Mouse (Mus musculus) midbrain, postnatal 0 days (tissue): Measurements from ENCODE around the gene Dip2a. TPM values are rescaled to one million over a fixed set of nuclear protein-coding genes. Genes with fewer than 3 reads are reported as not detected.

Source experiments
- ATAC-seq: fragments of 200-750 bp; cut with Nextera tagmentation; 2 replicates; pipeline ENCODE4 v1.8.0; 2017; ENCODE audit warnings: moderate number of reproducible peaks, mild to moderate bottlenecking, moderate TSS enrichment, moderate library complexity; ENCODE audit not compliant: low FRiP score
- DNase-seq: peaks from one replicate; pipeline ENCODE4 v3.0.0-alpha.2; 2015; ENCODE audit warnings: low spot score
- H3K27ac ChIP-seq: fragments of 300-500 bp; sonication (generic); 2 replicates; pipeline ENCODE4 v1.5.1; 2014; ENCODE audit warnings: low read depth, mild to moderate bottlenecking, low read length, mixed read lengths
- H3K27me3 ChIP-seq: fragments of 300-500 bp; sonication (generic); 2 replicates; pipeline ENCODE4 v1.6.1; 2014; ENCODE audit warnings: low read length, control low read depth, mixed read lengths; ENCODE audit not compliant: insufficient read depth
- H3K36me3 ChIP-seq: fragments of 300-500 bp; sonication (generic); 2 replicates; pipeline ENCODE4 v1.6.1; 2014; ENCODE audit warnings: low read length, control low read depth, mixed read lengths; ENCODE audit not compliant: insufficient read depth
- H3K4me1 ChIP-seq: fragments of 300-500 bp; sonication (generic); 2 replicates; pipeline ENCODE4 v1.6.1; 2014; ENCODE audit warnings: mild to moderate bottlenecking, control low read depth, antibody characterized with exemption, low read length, mixed read lengths; ENCODE audit not compliant: insufficient read depth
- H3K4me2 ChIP-seq: fragments of 300-500 bp; sonication (generic); 2 replicates; pipeline ENCODE4 v1.6.1; 2014; ENCODE audit warnings: low read depth, mild to moderate bottlenecking, low read length, mixed read lengths; ENCODE audit not compliant: poor library complexity, severe bottlenecking
- H3K4me3 ChIP-seq: fragments of 300-500 bp; sonication (generic); 2 replicates; pipeline ENCODE4 v1.5.1; 2014; ENCODE audit warnings: low read depth, mild to moderate bottlenecking, low read length, moderate library complexity
- H3K9ac ChIP-seq: fragments of 300-500 bp; sonication (generic); replicated peaks from 2 replicates; pipeline ENCODE4 v1.6.1; 2014; ENCODE audit warnings: mild to moderate bottlenecking, low read length, moderate library complexity, mixed read lengths; ENCODE audit not compliant: poor library complexity, severe bottlenecking
- H3K9me3 ChIP-seq: fragments of 300-500 bp; sonication (generic); 2 replicates; pipeline ENCODE4 v1.6.1; 2016; ENCODE audit warnings: low read length, control low read depth
- CTCF ChIP-seq: IDR thresholded peaks from 2 replicates; pipeline ENCODE4 v1.5.1; 2016; ENCODE audit warnings: antibody characterized with exemption, mild to moderate bottlenecking
- WGBS: fragments of 180-500 bp; shearing (Covaris S2); extraction: QIAGEN DNeasy Blood & Tissue Kit; methylation state at CpG from one replicate; pipeline ENCODE4 v1.1.7; 2014; 5-methylcytosine and 5-hydroxymethylcytosine counted together
- polyA plus RNA-seq: library from polyadenylated mRNA; unstranded; fragments of >200 nt; fragmentation: Nextera tagmentation; extraction: Ambion mirVana; gene quantifications from 2 replicates; pipeline ENCODE4 v1.2.1, GENCODE M21; 2015
- total RNA-seq: library from RNA; depleted of rRNA; stranded (reverse); fragments of >200 nt; gene quantifications from 2 replicates; pipeline ENCODE4 v1.2.3, GENCODE M21; 2014

Gene Dip2a
- total and polyA plus RNA-seq, 2 experiments from 2014 or later = 12.9 to 57.0 TPM

DNA sequence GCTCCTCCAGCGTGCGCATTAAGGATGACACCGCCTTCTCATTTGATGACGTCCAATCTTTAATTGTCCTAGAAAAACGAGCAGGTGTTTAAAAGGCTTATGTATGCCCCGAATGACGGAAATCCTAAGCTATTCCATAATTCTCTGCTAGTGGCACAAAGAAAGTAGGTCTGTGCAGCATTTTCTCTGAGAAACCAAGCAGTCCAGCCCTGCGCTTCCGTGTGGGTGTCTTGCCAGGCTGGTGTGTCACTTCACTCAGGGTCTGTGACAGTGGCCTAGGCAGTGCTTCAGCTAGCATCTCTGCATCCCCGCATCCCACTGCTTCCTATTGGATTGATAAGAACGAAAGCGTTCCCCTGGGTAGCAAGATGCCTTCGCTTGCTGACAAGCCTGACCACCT is 23.7 kb upstream of the Dip2a start:
- WGBS = 93% methylated on average over 13 of the region's 13 CpGs

DNA sequence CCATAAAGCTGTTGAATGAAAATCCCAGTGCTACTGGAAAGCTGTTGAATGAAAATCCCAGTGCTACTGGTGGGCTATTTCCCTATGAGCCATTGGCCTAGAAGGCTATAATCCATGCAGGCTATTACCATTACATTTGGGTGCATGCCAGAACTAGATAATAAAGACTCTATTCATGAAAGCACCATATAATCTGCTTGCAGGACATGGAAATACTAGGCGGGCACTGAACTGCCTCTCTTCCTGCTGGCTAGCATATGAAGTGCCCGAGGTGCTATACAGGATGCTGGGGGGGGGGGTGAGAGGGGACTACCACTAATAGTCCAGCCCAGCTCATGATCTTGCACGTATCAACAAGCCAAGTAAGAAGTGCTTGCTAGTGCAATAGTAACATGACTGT is 18.1 kb upstream of the Dip2a start:
- 39% methylated on average over 3 of the region's 3 CpGs for WGBS
- peak; percentile 22 for DNase-seq
- Histone ChIP-seq H3K27me3 (no peaks in the 10 kb centered on the region), H3K9ac (no peak overlapping the region), H3K4me1 (no peaks in the 10 kb centered on the region), H3K36me3 (peaks cover 9% of the 10 kb centered on the region; the same call in 1 of the 2 replicates), H3K9me3 (no peaks in the 10 kb centered on the region), H3K4me3 (no peak overlapping the region), H3K4me2 (no peak overlapping the region), H3K27ac (no peak overlapping the region)
- no peak for ATAC-seq
- TF ChIP-seq CTCF = no peak

More for the DNA sequence above, 23.7 kb upstream of the Dip2a start:
- Histone ChIP-seq H3K36me3 (peaks cover 17% of the 10 kb centered on the region), H3K4me1 (no peaks in the 10 kb centered on the region), H3K27ac (no peak overlapping the region), H3K27me3 (no peaks in the 10 kb centered on the region), H3K4me2 (no peak overlapping the region), H3K4me3 (no peak overlapping the region), H3K9ac (no peak overlapping the region), H3K9me3 (no peaks in the 10 kb centered on the region)
- no peak for ATAC-seq
- DNase-seq = no peak
- no peak for TF ChIP-seq CTCF

DNA sequence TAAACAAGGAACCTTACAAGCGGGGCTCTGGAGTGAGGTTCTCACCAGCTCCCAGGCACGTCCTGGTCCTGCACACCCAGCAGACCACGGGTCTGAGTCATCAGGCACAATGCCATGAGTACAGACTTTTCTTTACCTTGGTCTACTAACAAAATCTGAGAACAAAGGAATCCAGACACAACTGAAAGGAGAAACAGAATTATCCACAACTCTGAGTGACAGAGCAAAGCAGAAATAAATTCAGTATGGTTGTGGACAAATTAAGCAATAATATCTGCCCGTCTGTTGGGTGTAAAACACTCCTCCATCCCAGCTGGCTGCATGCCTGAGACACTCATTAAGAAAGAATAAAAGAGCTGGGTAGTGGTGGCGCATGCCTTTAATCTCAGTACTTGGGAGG is 13.4 kb upstream of the Dip2a start:
- H3K9ac ChIP-seq = no peak overlapping the region
- ATAC-seq (no peak), DNase-seq (no peak)
- no peak overlapping the region for H3K4me2 ChIP-seq
- no peak overlapping the region for H3K4me3 ChIP-seq
- no peaks in the 10 kb centered on the region for H3K4me1 ChIP-seq
- peaks cover 27% of the 10 kb centered on the region for H3K36me3 ChIP-seq
- no peaks in the 10 kb centered on the region for H3K27me3 ChIP-seq
- no peak for TF ChIP-seq CTCF
- H3K27ac ChIP-seq = no peak overlapping the region
- WGBS = 80% methylated on average over 5 of the region's 5 CpGs
- H3K9me3 ChIP-seq = no peaks in the 10 kb centered on the region

DNA sequence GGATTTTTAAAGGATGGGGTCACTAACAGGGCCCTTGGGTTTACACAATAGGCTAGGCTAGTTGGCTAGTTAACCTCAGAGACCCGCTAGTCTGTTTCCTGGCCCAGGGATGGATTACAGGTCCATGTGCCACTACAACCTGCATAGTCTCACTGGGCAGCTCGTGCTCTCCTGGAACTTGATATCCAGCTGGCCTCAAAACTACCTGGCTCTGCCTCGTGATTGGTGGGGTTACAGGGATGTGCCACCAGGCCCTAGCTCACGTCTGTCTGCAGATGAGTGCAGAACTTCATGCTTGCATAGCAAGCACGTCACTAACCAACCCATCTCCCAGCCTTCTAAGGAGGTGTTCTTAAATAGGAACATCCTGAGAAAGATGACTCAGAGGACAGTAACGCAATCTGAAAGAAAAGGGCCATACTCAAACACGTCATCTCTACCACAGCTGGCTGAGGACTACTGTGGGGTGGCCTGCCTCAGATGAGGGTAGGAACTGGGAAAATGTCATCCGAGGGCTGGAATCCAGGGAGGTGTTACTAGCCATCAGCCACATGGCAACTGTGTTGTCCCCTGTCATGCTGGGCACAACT is 12.3 kb upstream of the Dip2a start:
- Histone ChIP-seq H3K4me1 (no peaks in the 10 kb centered on the region), H3K4me3 (no peak overlapping the region), H3K9me3 (no peaks in the 10 kb centered on the region), H3K27me3 (no peaks in the 10 kb centered on the region), H3K9ac (no peak overlapping the region), H3K4me2 (no peak overlapping the region), H3K36me3 (peaks cover 31% of the 10 kb centered on the region), H3K27ac (no peak overlapping the region)
- DNase-seq = no peak
- TF ChIP-seq CTCF = no peak
- no peak for ATAC-seq
- WGBS = 96% methylated on average over 8 of the region's 8 CpGs

DNA sequence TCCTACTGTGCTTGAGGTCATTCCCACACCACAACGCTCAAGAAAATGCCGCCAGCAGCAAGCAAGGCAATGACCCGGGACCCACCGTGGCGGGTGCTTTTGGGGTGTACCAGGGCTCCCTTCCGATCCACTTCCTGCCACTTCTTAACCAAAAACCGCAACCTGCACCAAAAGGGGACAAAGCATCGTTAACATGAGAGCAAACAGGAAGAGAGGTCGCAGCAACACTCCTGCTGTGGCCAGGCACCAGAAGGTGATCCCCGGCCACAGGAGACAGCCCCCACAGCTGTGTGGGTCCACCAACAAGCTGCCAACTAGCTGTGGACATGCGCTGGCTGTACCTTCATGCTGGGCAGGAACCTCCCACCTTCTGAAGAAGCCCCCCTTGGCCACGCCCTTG is 9.9 kb upstream of the Dip2a start:
- 94% methylated on average over 12 of the region's 12 CpGs for WGBS
- Histone ChIP-seq H3K9me3 (no peaks in the 10 kb centered on the region), H3K36me3 (peaks cover 40% of the 10 kb centered on the region)

DNA sequence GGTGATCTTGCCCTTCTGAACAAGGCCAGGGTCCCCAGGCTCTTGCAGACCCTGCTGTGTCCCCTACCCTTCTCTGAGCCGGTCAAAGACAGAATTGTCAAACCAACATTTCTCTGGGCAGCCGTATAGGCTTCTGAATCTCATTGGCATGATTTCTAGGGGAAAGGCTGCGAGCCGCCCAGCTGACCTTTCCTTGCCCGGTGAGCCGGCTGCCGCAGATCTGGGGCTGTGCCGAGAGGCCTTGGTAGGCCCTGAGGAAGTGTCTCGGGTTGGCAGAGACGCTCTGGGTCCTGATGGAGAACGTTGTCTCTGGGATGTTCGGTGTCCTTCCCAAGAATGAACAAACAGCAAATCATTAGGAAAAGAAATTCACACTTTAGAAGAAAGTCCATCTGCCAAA is 8.9 kb upstream of the Dip2a start:
- TF ChIP-seq CTCF = no peak
- Histone ChIP-seq H3K4me3 (no peak overlapping the region), H3K27ac (no peak overlapping the region), H3K9ac (no peak overlapping the region), H3K36me3 (peaks cover 46% of the 10 kb centered on the region), H3K27me3 (no peaks in the 10 kb centered on the region), H3K4me2 (no peak overlapping the region), H3K4me1 (no peaks in the 10 kb centered on the region), H3K9me3 (no peaks in the 10 kb centered on the region)
- WGBS = 97% methylated on average over 12 of the region's 12 CpGs
- no peak for ATAC-seq
- DNase-seq = no peak

More for the DNA sequence above, 9.9 kb upstream of the Dip2a start:
- H3K9ac ChIP-seq = no peak overlapping the region
- no peaks in the 10 kb centered on the region for H3K4me1 ChIP-seq
- no peak for DNase-seq
- ATAC-seq = no peak
- H3K4me3 ChIP-seq = no peak overlapping the region
- no peak for TF ChIP-seq CTCF
- no peak overlapping the region for H3K4me2 ChIP-seq
- H3K27me3 ChIP-seq = no peaks in the 10 kb centered on the region
- no peak overlapping the region for H3K27ac ChIP-seq
